Mouse (Mus musculus): ENCODE measurements at regions not wholly inside any gene's neighbourhood (a gene's known extent, or its start where the extent isn't known, plus 50 kb on each side); places are given as distances from the start of the nearest gene placed in this dataset.
"Not testable (repeated sequence)": the region's sequence is repeated elsewhere in the genome, so short reads cannot be mapped to it uniquely, and the experiment has no call there.

GRCm38 (mm10) chr10:34667203-34667602, 184.0 kb downstream of the Frk start:
- WGBS = 43% methylated on average over 2 of the region's 2 CpGs
- ATAC-seq = no peak
- H3K4me2 ChIP-seq (ENCODE audit: low read length) = no peak overlapping the region

DNA sequence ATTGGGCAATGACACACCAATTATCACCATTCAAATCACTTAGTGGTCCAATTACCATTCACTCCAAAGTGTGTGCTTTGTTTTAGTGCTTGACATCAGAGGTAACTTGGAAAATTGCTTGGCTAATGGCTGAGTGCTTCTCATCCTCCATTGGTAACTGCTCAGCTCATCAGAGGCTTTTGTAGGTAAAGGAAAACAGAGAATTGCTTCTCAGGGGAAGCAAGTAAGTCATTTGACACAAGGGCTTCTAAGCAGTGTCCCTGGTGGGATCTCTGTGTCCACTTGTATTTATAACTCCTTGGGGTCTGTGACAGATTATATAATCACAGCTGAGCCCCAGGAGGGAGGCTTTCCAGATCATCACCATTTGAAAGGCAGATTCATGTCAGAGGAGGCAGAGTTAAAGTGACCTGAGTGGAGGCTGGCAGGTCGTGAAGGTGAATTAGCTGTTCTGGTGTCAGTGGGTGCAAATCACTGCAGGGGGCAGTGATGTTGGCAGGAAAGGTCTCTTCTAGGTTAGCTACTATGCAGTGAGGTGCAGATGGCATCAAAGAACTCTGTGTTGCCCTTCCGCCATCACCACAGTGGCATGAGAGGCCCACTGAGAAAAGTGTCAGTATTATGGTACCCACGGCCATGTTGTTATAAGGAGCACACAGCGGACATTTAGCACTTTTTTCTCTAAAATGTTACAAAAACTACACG, 184.7 kb downstream of the Frk start:
- Histone ChIP-seq H3K4me3 (ENCODE audit: low read length) (no peak overlapping the region), H3K27me3 (replicated peaks; ENCODE audit: control insufficient read depth, insufficient read depth, low read length) (no peaks in the 10 kb centered on the region), H3K9me3 (ENCODE audit: control insufficient read depth, low read length) (no peaks in the 10 kb centered on the region), H3K9ac (ENCODE audit: low read depth, low read length) (no peak overlapping the region), H3K4me1 (ENCODE audit: control insufficient read depth, insufficient read depth, low read depth, low read length) (no peaks in the 10 kb centered on the region), H3K36me3 (ENCODE audit: control insufficient read depth, insufficient read depth, low read length) (no peaks in the 10 kb centered on the region), H3K4me2 (ENCODE audit: low read length) (no peak overlapping the region), H3K27ac (ENCODE audit: low read depth, low read length) (no peak overlapping the region)
- peak; percentile 61; the same call in 1 of the 2 replicates for ATAC-seq
- WGBS = 57% methylated on average over 5 of the region's 5 CpGs

More at GRCm38 (mm10) chr10:34667203-34667602, 184.0 kb downstream of the Frk start:
- no peaks in the 10 kb centered on the region for H3K4me1 ChIP-seq (ENCODE audit: control insufficient read depth, insufficient read depth, low read depth, low read length)
- no peaks in the 10 kb centered on the region for H3K9me3 ChIP-seq (ENCODE audit: control insufficient read depth, low read length)
- no peak overlapping the region for H3K4me3 ChIP-seq (ENCODE audit: low read length)
- H3K9ac ChIP-seq (ENCODE audit: low read depth, low read length) = no peak overlapping the region
- no peak overlapping the region for H3K27ac ChIP-seq (ENCODE audit: low read depth, low read length)
- H3K36me3 ChIP-seq (ENCODE audit: control insufficient read depth, insufficient read depth, low read length) = no peaks in the 10 kb centered on the region
- no peaks in the 10 kb centered on the region for H3K27me3 ChIP-seq (replicated peaks; ENCODE audit: control insufficient read depth, insufficient read depth, low read length)

DNA sequence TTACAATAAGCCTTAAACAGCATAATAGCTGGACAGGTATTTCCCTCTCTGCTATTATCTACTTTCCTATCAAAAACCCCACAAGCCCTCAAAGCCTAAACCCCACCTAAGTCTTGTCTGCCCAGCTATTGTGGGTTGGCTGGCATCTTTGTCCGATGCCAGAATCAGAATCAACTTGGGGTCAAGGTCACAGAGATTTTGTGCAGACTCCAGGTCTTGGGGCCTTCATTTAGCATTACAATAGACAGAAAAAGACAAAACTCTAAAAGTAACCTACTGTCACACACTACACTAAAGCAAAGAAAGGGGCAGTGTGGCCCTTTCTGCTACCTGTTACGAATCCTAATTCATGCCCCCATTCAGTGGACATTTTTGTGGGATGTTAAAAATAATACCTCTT, 188.6 kb downstream of the Frk start:
- Histone ChIP-seq H3K36me3 (ENCODE audit: control insufficient read depth, insufficient read depth, low read length) (no peaks in the 10 kb centered on the region), H3K4me1 (ENCODE audit: control insufficient read depth, insufficient read depth, low read depth, low read length) (no peaks in the 10 kb centered on the region), H3K27me3 (replicated peaks; ENCODE audit: control insufficient read depth, insufficient read depth, low read length) (no peaks in the 10 kb centered on the region), H3K4me3 (ENCODE audit: low read length) (no peak overlapping the region), H3K9me3 (ENCODE audit: control insufficient read depth, low read length) (no peaks in the 10 kb centered on the region), H3K27ac (ENCODE audit: low read depth, low read length) (no peak overlapping the region), H3K9ac (ENCODE audit: low read depth, low read length) (no peak overlapping the region), H3K4me2 (ENCODE audit: low read length) (no peak overlapping the region)
- WGBS = 88% methylated on average over 2 of the region's 2 CpGs
- no peak for ATAC-seq

DNA sequence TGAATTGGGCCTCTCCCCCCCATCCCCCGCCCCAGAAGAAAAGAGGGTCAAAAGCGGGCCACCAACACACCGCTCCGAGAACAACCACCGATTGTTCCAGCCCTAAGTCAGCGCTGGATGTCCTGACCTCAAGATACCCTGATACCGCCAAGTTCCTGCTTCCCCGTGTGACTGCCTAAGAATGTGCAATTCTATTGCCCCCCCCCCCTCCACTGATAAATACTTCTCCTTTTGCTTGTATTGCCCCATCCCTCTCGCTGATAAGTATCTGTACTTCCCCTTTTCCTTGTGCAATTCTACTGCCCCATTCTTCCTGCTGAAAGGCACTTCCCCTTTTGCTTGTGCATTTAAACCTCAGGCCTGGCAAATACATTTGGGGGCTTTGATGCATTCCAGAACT, 216.2 kb downstream of the Frk start:
- WGBS = 91% methylated on average over 9 of the region's 9 CpGs
- not testable (repeated sequence) for H3K4me3 ChIP-seq (ENCODE audit: low read length); H3K9ac ChIP-seq (ENCODE audit: low read depth, low read length); H3K9me3 ChIP-seq (ENCODE audit: control insufficient read depth, low read length); H3K4me2 ChIP-seq (ENCODE audit: low read length); H3K36me3 ChIP-seq (ENCODE audit: control insufficient read depth, insufficient read depth, low read length); H3K27me3 ChIP-seq (replicated peaks; ENCODE audit: control insufficient read depth, insufficient read depth, low read length); H3K4me1 ChIP-seq (ENCODE audit: control insufficient read depth, insufficient read depth, low read depth, low read length); ATAC-seq; H3K27ac ChIP-seq (ENCODE audit: low read depth, low read length)

GRCm38 (mm10) chr10:34701956-34702355, 218.8 kb downstream of the Frk start:
- no peak overlapping the region for H3K4me2 ChIP-seq (ENCODE audit: low read length)
- H3K4me1 ChIP-seq (ENCODE audit: control insufficient read depth, insufficient read depth, low read depth, low read length) = no peaks in the 10 kb centered on the region
- no peaks in the 10 kb centered on the region for H3K36me3 ChIP-seq (ENCODE audit: control insufficient read depth, insufficient read depth, low read length)
- no peak overlapping the region for H3K4me3 ChIP-seq (ENCODE audit: low read length)
- ATAC-seq = no peak
- H3K9ac ChIP-seq (ENCODE audit: low read depth, low read length) = no peak overlapping the region
- H3K27me3 ChIP-seq (replicated peaks; ENCODE audit: control insufficient read depth, insufficient read depth, low read length) = no peaks in the 10 kb centered on the region
- no peak overlapping the region for H3K27ac ChIP-seq (ENCODE audit: low read depth, low read length)
- no peaks in the 10 kb centered on the region for H3K9me3 ChIP-seq (ENCODE audit: control insufficient read depth, low read length)
- 76% methylated on average over 1 of the region's 1 CpGs for WGBS

DNA sequence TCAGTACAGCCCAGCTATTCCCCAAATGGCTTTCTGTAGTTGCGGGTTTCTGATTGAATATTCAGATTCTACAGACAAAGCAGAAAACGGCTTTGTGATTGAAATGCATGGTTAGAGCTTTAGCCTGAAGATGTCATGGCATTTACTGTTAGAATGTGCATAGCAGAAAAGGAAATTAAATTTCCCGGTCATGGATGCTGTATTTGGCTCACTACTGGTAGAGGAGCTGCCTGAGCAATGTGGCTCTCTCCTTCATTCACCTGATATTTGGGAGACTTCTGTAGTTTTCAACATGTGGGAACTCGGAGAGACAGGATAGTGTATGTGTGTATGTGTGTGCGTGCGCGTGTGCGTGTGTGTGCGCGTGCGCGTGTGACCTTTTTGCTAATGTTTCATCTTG, 222.2 kb downstream of the Frk start:
- Histone ChIP-seq H3K4me2 (ENCODE audit: low read length) (no peak overlapping the region), H3K27me3 (replicated peaks; ENCODE audit: control insufficient read depth, insufficient read depth, low read length) (no peaks in the 10 kb centered on the region), H3K4me3 (ENCODE audit: low read length) (no peak overlapping the region), H3K9ac (ENCODE audit: low read depth, low read length) (no peak overlapping the region), H3K4me1 (ENCODE audit: control insufficient read depth, insufficient read depth, low read depth, low read length) (no peaks in the 10 kb centered on the region), H3K9me3 (ENCODE audit: control insufficient read depth, low read length) (no peaks in the 10 kb centered on the region), H3K36me3 (ENCODE audit: control insufficient read depth, insufficient read depth, low read length) (no peaks in the 10 kb centered on the region), H3K27ac (ENCODE audit: low read depth, low read length) (no peak overlapping the region)
- WGBS = 82% methylated on average over 12 of the region's 12 CpGs
- no peak for ATAC-seq

GRCm38 (mm10) chr10:34731249-34731648, 248.1 kb downstream of the Frk start:
- no peaks in the 10 kb centered on the region for H3K4me1 ChIP-seq (ENCODE audit: control insufficient read depth, insufficient read depth, low read depth, low read length)
- no peak overlapping the region for H3K4me2 ChIP-seq (ENCODE audit: low read length)
- no peak overlapping the region for H3K4me3 ChIP-seq (ENCODE audit: low read length)
- no peak for ATAC-seq
- no peak overlapping the region for H3K27ac ChIP-seq (ENCODE audit: low read depth, low read length)
- H3K36me3 ChIP-seq (ENCODE audit: control insufficient read depth, insufficient read depth, low read length) = no peaks in the 10 kb centered on the region
- 73% methylated on average over 2 of the region's 2 CpGs for WGBS
- no peaks in the 10 kb centered on the region for H3K9me3 ChIP-seq (ENCODE audit: control insufficient read depth, low read length)
- no peaks in the 10 kb centered on the region for H3K27me3 ChIP-seq (replicated peaks; ENCODE audit: control insufficient read depth, insufficient read depth, low read length)
- H3K9ac ChIP-seq (ENCODE audit: low read depth, low read length) = no peak overlapping the region

GRCm38 (mm10) chr10:34762426-34762825, 279.2 kb downstream of the Frk start:
- Histone ChIP-seq H3K27me3 (replicated peaks; ENCODE audit: control insufficient read depth, insufficient read depth, low read length) (no peaks in the 10 kb centered on the region), H3K36me3 (ENCODE audit: control insufficient read depth, insufficient read depth, low read length) (no peaks in the 10 kb centered on the region), H3K27ac (ENCODE audit: low read depth, low read length) (no peak overlapping the region), H3K9me3 (ENCODE audit: control insufficient read depth, low read length) (no peaks in the 10 kb centered on the region), H3K4me1 (ENCODE audit: control insufficient read depth, insufficient read depth, low read depth, low read length) (no peaks in the 10 kb centered on the region), H3K4me2 (ENCODE audit: low read length) (no peak overlapping the region), H3K4me3 (ENCODE audit: low read length) (no peak overlapping the region), H3K9ac (ENCODE audit: low read depth, low read length) (no peak overlapping the region)
- no peak for ATAC-seq

DNA sequence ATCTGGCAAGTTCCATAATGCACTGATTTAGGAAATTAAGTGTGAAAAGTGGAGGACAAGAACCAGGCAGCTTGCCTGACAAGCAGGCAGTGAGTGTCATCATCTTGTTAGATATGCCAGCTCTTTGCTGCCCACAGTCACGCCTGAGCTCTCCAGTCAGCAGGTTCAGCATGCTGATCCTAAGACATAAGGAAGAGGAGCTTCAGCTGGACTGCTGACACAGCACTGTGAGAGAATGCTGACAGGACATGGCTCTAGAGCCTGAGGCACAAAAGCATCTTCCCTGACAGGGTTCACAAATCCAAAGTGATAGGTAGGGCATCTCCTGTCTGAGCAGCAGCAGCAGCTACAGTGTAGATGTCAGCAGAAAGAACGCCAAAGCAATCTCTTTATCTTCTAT, 308.9 kb downstream of the Frk start:
- H3K36me3 ChIP-seq (ENCODE audit: control insufficient read depth, insufficient read depth, low read length) = no peaks in the 10 kb centered on the region
- H3K4me1 ChIP-seq (ENCODE audit: control insufficient read depth, insufficient read depth, low read depth, low read length) = no peaks in the 10 kb centered on the region
- H3K9me3 ChIP-seq (ENCODE audit: control insufficient read depth, low read length) = no peaks in the 10 kb centered on the region
- peak; percentile 76 for ATAC-seq
- H3K4me2 ChIP-seq (ENCODE audit: low read length) = no peak overlapping the region
- H3K9ac ChIP-seq (ENCODE audit: low read depth, low read length) = no peak overlapping the region
- H3K4me3 ChIP-seq (ENCODE audit: low read length) = no peak overlapping the region
- no peak overlapping the region for H3K27ac ChIP-seq (ENCODE audit: low read depth, low read length)
- H3K27me3 ChIP-seq (replicated peaks; ENCODE audit: control insufficient read depth, insufficient read depth, low read length) = no peaks in the 10 kb centered on the region
- WGBS = 53% methylated on average over 2 of the region's 2 CpGs

GRCm38 (mm10) chr10:34811131-34811530, 327.9 kb downstream of the Frk start:
- Histone ChIP-seq H3K36me3 (ENCODE audit: control insufficient read depth, insufficient read depth, low read length) (no peaks in the 10 kb centered on the region), H3K27me3 (replicated peaks; ENCODE audit: control insufficient read depth, insufficient read depth, low read length) (no peaks in the 10 kb centered on the region), H3K27ac (ENCODE audit: low read depth, low read length) (no peak overlapping the region), H3K9me3 (ENCODE audit: control insufficient read depth, low read length) (no peaks in the 10 kb centered on the region), H3K4me1 (ENCODE audit: control insufficient read depth, insufficient read depth, low read depth, low read length) (no peaks in the 10 kb centered on the region), H3K9ac (ENCODE audit: low read depth, low read length) (no peak overlapping the region), H3K4me3 (ENCODE audit: low read length) (no peak overlapping the region), H3K4me2 (ENCODE audit: low read length) (no peak overlapping the region)
- no peak for ATAC-seq
- 84% methylated on average over 3 of the region's 3 CpGs for WGBS

All from hindbrain, embryonic 16.5 days (tissue).